Mouse (Mus musculus) ES-CJ7 (cell line): Measurements from ENCODE around the gene Aprt.

Source experiments
- DNase-seq: peaks from one replicate; pipeline ENCODE4 v3.0.0; 2011; ENCODE audit warnings: low read depth, low spot score

Gene Aprt

GRCm38 (mm10) chr8:122564363-122565352, 12.1 kb downstream of the Aprt start:
- peak; percentile 82 for DNase-seq

GRCm38 (mm10) chr8:122561199-122561598, 15.5 kb downstream of the Aprt start:
- DNase-seq = no peak

GRCm38 (mm10) chr8:122558671-122559349, 17.9 kb downstream of the Aprt start:
- DNase-seq = peak; percentile 88

GRCm38 (mm10) chr8:122557248-122558038, 19.3 kb downstream of the Aprt start:
- DNase-seq = peak; percentile 92

GRCm38 (mm10) chr8:122556030-122557009, 20.4 kb downstream of the Aprt start:
- DNase-seq = peak; percentile 82

- DNase-seq = no peak
These were observed 21.9 kb downstream of the Aprt start for GRCm38 (mm10) chr8:122554786-122555185.

GRCm38 (mm10) chr8:122551265-122552051, 25.3 kb downstream of the Aprt start, which contains the start of gene Piezo1:
Piezo1 (minus strand) TSS chr8:122551329.
- DNase-seq = peak; percentile 95

GRCm38 (mm10) chr8:122550995-122551264, 25.8 kb downstream of the Aprt start:
- no peak for DNase-seq

GRCm38 (mm10) chr8:122550234-122550994, 26.3 kb downstream of the Aprt start:
- peak; percentile 36 for DNase-seq

- DNase-seq = no peak
These were observed 27.7 kb downstream of the Aprt start for GRCm38 (mm10) chr8:122548891-122549439.

- DNase-seq = no peak
These were observed 28.4 kb downstream of the Aprt start for GRCm38 (mm10) chr8:122548331-122548730.

GRCm38 (mm10) chr8:122547815-122548214, 28.9 kb downstream of the Aprt start:
- peak; percentile 71 for DNase-seq

- DNase-seq = no peak
These were observed 29.8 kb downstream of the Aprt start for GRCm38 (mm10) chr8:122546811-122547453.

- DNase-seq = no peak
These were observed 30.5 kb downstream of the Aprt start for GRCm38 (mm10) chr8:122546066-122546755.

- no peak for DNase-seq
These were observed 32.6 kb downstream of the Aprt start for GRCm38 (mm10) chr8:122544138-122544537.

GRCm38 (mm10) chr8:122538310-122539076, 38.2 kb downstream of the Aprt start:
- no peak for DNase-seq

GRCm38 (mm10) chr8:122537812-122538211, 38.9 kb downstream of the Aprt start:
- DNase-seq = no peak
